Mouse (Mus musculus): ENCODE measurements around the gene S100a7a. TPM values are rescaled to one million over a fixed set of nuclear protein-coding genes. Genes with fewer than 3 reads are reported as not detected.

Gene S100a7a
- not detected for polyA plus RNA-seq (2017; shearing (Covaris generic))

GRCm38 (mm10) chr3:90653717-90654116, at the start of gene S100a7a:
Gene S100a7a (plus strand): TSS chr3:90654017.

GRCm38 (mm10) chr3:90608223-90608622, 45.6 kb upstream of the S100a7a start, which contains the start of gene S100a5:
Gene S100a5 (plus strand): TSS chr3:90608523.

GRCm38 (mm10) chr3:90612728-90613291, 41.0 kb upstream of the S100a7a start, which contains the start of gene S100a6:
Gene S100a6 (plus strand): TSS chr3:90612882.

GRCm38 (mm10) chr3:90668846-90669245, 15.0 kb downstream of the S100a7a start, which contains the start of gene S100a8:
Gene S100a8 (plus strand): TSS chr3:90668978.

GRCm38 (mm10) chr3:90695613-90696012, 41.8 kb downstream of the S100a7a start, which contains the start of gene S100a9:
Gene S100a9 (minus strand): TSS chr3:90695721.

Other genes starting within 250 kb of the S100a7a start
- 19.2 TPM for gene Ints3, start 220.4 kb upstream of the S100a7a start, polyA plus RNA-seq (2017; shearing (Covaris generic))
- gene Npr1, start 188.2 kb upstream of the S100a7a start, polyA plus RNA-seq (2017; shearing (Covaris generic)), result not detected
- gene Ilf2, start 177.9 kb upstream of the S100a7a start, polyA plus RNA-seq (2017; shearing (Covaris generic)), result 105 TPM
- gene Snapin, start 163.0 kb upstream of the S100a7a start, polyA plus RNA-seq (2017; shearing (Covaris generic)), result 60.6 TPM
- 177 TPM for gene Chtop, start 144.5 kb upstream of the S100a7a start, polyA plus RNA-seq (2017; shearing (Covaris generic))
- 0.63 TPM for gene S100a1, start 139.6 kb upstream of the S100a7a start, polyA plus RNA-seq (2017; shearing (Covaris generic))
- gene S100a13, start 139.6 kb upstream of the S100a7a start, polyA plus RNA-seq (2017; shearing (Covaris generic)), result 79.7 TPM
- not detected for gene S100a14, start 127.2 kb upstream of the S100a7a start, polyA plus RNA-seq (2017; shearing (Covaris generic))
- gene S100a16, start 116.8 kb upstream of the S100a7a start, polyA plus RNA-seq (2017; shearing (Covaris generic)), result not detected
- gene S100a3, start 93.4 kb upstream of the S100a7a start, polyA plus RNA-seq (2017; shearing (Covaris generic)), result not detected
- not detected for gene S100a2, start 63.8 kb upstream of the S100a7a start, polyA plus RNA-seq (2017; shearing (Covaris generic))
- not detected for gene Gm42674, start 52.1 kb upstream of the S100a7a start, polyA plus RNA-seq (2017; shearing (Covaris generic))
- gene S100a4, start 50.2 kb upstream of the S100a7a start, polyA plus RNA-seq (2017; shearing (Covaris generic)), result 1.00 TPM
- not detected for gene S100a5, start 45.5 kb upstream of the S100a7a start, polyA plus RNA-seq (2017; shearing (Covaris generic))
- 1.1 TPM for gene S100a6, start 41.1 kb upstream of the S100a7a start, polyA plus RNA-seq (2017; shearing (Covaris generic))
- gene S100a8, start 15.0 kb downstream of the S100a7a start, polyA plus RNA-seq (2017; shearing (Covaris generic)), result not detected
- gene S100a9, start 41.7 kb downstream of the S100a7a start, polyA plus RNA-seq (2017; shearing (Covaris generic)), result not detected
- gene Pglyrp4, start 72.9 kb downstream of the S100a7a start, polyA plus RNA-seq (2017; shearing (Covaris generic)), result not detected
- not detected for gene Gm5849, start 123.9 kb downstream of the S100a7a start, polyA plus RNA-seq (2017; shearing (Covaris generic))